Mouse (Mus musculus) spleen, adult 18-20 months (tissue): ENCODE data around the gene Zic1.

ENCODE experiments used
- DNase-seq, 2 experiments: peaks; one replicate each; pipeline ENCODE4 v3.0.0; 2022; ENCODE audit warnings: mixed read lengths in 2 of 2

Gene Zic1

DNA sequence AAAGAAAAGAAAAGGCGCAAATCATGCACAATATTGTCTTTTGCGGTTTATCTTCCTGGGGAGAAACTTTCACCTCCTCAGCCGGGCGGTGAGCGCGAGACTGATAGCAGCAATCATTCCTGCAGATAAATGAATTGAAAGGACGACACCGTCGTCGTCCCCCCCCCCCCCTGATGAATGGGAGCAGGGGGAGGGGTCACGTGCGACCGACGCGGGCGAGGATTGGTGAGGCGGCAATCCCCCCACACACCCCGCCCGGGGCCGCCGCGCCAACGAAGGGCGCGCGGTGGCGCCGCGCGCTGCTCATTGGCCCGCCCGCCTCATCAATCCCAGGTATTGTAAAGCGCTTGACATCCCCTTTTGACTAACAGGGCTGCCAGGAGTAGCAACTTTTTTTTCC is at the start of gene Zic1:
TSS of gene Zic1 (minus strand) at position 147 of the 400 bp plus-strand sequence.
- DNase-seq = no peak

DNA sequence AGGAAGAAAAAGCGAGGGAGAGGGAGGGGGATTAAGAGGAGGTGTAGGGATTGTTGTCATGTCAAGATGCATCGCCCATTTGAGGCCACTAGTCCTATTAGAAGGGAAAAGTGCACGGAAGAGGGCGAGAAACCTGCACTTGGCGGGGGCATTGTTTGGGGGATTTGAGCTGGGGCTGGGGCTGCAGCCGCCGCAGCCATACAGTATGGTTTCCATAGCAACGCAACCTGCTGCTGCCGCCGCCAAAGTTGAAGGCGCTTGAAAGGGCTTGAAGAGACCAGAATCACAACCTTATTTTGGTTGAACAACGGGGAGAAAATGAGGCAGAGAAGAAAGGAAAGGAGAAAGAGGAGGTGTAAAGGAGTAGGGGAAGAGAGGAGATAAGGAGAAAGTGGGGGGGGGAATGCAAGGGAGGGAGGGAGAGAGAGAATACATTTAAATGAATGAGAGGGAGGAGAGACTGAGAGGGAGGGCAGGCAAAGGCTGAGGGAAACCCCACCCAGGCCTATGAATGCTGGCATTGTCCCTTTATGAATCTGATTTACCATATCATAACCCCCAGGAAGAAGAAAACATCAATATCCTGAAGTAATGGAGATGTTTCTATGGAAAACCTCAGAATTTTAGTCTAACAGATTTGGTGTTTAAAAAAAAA is 48.5 kb upstream of the Zic1 start:
- no peak for DNase-seq

DNA sequence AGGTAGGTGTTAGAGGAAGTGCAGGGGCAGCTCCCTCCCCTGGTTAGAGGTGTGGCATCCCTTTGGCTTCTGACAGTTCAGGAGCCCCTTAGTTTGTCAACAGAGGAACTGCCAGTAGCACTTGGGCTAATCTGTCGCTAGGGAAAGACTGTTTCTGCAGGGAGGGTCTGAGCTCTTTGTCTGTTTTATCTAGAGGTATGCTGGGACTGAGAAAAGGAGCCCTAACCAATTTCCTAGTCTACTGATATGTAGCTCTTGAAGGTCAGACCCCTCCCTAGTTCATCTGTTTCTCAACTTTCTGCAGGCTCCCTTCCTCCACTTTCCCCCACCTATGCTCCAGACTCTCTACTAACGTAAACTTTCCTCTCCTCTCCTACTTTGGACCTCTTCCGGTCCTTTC is 44.2 kb upstream of the Zic1 start:
- DNase-seq = no peak

DNA sequence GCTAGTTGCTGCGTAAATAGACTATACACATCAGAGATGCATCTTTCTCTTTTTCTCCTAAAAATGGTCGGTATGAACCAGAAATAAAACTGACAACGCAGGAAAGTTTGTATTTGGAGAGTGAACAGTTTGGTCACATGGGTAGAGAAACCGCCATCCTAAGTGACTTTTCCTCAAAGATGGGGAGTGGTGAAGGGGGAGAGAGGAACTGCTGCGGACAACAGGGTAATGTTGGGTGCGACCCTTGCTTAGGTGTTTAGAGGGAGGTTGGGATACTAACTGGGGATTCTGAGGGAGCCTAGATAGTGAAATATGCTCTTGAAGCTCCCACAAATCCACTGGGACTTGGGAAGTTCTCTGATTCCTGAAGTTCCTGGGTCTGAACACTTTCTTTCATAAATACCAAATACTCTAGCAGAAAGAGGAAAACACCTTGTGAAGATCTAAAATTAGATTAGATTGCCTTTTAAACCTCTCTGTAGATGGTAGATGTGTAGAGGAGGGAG is 40.7 kb upstream of the Zic1 start:
- no peak for DNase-seq

DNA sequence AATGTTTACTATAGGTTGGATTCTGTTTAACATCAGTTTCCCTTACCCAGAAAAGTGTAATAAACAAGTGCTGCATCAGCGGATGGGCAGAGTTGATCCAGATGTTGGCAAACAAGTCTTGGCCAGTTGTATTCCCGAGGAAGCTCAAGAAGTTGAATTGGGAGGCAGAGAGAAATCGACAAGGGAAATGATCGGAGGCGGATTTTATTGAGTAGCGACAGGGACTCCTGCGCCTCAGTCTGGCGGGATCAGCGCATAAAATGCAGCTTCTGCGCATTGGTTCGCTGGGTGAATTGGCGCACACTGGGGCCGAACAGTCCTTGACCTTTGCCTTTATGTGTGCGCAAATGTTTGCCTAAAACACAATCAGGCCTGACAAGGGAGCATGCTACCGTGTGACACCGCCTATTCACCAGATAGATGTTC is 40.2 kb upstream of the Zic1 start:
- DNase-seq = no peak

DNA sequence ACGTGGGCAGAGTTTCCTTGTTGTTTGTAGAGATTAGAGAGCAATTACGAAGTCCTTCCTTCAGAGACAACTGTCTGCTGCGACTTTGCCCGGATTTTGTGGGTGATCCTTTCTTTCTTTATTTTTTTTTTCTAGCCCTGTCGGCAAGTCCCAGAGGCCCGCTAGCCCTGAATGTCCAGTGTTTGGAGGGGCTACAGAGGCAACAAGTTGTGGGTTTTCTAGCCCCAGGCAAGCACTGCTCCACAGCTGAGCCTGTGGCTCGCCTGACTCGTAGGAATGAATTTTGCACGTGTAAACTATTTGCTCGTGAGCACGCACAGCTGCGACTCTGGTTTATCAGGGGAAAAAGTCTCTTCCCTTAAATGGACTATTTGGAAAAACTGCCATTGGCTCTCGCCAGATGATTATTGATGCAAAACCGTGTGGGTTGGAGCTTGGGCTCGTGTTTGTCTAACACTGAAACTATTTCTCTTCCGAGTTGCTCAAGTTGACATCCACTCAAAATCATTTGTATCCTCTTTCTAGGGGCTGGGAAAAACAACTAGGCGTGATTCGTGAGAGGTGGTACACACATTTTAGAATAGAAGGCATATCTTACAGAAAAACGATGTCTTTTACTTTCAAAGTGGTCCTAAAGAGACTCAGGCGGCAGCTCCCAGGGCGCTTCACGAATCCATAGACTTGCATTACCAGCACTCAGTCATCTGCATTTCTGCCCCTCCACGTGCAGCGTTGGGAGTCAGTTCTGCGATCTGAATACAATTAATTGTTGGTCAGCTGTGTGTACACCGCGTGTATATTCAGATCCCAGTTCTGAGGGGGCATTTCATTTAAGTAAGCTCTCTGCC is 39.5 kb upstream of the Zic1 start:
- DNase-seq = no peak

DNA sequence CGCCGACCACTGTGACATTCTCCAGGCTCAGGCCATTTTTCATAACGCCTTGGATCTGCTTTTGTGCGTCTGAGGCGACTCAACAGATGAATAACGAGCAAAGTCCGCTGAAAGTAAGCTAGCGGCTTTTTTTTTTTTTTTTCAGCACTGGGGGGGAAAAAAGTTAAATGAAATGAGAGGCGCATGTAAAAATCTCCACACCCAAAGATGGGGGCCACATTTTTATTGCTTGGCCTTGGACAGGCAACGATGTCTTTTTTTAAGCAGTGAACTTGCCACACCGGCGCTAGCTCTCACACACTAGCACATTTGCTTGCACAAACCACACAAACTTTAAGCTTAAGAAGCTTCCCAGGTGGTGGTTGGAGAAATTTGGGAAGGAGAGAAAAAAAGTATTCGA is 38.6 kb upstream of the Zic1 start:
- no peak for DNase-seq

DNA sequence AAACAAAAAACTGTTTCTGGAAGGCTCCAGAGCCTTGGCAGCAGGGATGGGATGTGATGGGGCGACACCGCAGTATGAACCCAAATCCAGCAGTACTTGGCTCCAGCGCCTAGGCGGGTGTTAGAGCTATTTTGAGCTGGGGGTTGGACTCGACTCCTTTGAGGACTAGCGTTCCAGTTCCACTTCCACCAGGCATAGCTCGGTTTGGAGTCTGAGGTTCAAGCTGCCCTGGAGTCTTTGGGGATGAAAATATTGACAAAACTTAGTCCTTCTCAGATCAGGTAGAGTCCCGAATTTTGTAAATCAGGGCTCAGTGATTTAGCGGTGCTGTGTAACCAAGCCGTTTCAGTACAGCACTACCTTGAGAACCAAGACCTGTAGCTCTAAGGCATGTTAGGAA is 35.9 kb upstream of the Zic1 start:
- no peak for DNase-seq

DNA sequence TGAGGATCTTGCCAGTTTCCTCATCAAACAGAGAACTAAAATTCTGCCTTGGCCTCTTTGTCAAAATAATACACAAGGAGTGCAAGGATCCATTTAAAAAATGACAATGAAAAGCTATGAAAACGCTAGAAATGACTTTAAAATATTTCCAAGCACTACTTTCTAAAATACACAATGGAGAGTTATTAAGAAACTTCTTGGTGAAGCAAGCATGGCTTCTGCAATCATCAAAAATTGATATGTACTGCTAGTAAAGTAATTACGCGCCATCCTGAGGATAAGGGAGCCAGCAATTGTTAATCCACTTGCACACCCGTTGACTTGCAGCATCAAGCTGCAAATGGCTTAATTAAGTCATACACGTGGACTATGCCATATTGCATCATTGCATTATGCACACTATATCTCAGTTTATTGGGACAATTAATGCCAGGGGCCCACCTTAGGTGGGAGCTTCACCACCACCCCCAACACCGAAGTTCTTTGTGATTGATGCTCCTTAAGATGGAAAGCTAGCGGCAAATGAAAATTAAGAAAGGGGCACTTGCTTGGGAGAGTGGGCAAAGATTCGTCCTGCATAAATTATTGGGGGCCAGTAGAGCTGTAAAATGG is 35.0 kb upstream of the Zic1 start:
- DNase-seq = no peak

DNA sequence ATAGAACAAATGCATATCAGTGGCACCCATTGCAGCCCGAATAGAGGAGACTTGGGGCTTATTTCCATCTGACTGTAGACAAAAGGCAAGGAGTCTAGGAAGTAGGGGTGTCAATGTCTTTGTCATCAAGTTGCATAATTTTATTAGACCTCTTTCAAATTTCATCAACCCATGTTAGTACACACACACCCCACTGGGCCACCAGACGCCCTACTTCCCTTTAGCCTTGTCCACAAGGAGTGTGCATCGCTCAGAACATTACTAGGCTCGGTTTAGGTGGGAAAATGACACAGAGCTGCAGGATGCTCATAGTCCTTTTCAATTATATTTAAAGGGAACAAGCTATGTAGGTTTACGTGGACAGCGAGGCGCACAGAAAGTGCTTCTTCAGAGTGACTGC is 34.4 kb upstream of the Zic1 start:
- DNase-seq = no peak

DNA sequence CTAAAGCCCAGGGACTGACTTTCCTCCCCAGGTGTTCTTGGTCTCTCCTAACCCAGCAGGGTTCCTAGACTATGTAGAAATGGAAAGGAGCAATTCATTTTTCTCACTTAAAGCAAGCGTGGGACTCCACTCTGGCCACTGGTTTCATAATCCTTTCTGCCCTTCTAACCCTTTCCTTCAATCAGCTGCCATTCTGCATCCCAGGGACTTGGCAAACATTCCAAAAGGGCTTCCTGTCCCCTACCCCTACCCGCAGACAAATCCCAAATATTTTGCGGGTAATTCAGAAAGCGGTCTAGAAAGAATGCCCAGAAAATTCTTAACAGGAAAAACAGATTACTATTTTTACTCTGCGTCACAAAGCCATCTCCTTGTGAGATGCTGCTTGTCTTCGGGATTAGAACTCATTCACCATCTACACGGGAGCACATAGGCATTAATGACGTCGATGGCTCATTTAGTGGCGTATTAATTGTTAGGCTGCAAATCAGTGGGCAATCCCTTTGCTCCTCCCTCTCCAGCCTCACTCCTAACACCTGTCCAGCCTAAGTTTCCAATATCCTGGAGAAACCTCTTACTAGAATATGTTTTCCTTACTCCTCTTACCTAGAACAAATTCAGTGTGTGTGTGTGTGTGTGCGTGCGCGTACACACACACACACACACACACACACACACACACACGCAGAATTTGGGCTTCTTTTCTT is 29.6 kb upstream of the Zic1 start:
- DNase-seq = no peak

DNA sequence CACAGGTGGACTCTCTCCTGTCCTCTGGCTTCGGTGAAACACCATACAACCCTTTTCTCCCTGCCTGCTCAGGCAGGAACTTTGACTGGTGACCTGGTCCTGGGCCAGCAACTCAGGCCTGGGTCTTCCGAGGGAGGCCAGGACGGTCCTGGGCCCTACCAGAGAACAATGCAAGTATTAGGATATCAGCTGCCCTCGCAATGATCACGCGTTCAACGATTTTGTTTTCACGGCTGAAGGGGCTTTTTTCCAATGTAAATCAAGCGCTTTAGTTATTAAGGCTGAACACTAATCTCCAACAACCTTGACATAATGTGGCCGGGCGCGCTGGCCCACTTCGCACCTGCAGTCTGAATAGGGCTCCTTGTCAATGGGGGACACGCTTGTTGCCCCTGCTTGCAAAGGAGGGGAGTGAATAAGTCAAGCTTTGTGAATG is 28.6 kb upstream of the Zic1 start:
- DNase-seq = no peak

DNA sequence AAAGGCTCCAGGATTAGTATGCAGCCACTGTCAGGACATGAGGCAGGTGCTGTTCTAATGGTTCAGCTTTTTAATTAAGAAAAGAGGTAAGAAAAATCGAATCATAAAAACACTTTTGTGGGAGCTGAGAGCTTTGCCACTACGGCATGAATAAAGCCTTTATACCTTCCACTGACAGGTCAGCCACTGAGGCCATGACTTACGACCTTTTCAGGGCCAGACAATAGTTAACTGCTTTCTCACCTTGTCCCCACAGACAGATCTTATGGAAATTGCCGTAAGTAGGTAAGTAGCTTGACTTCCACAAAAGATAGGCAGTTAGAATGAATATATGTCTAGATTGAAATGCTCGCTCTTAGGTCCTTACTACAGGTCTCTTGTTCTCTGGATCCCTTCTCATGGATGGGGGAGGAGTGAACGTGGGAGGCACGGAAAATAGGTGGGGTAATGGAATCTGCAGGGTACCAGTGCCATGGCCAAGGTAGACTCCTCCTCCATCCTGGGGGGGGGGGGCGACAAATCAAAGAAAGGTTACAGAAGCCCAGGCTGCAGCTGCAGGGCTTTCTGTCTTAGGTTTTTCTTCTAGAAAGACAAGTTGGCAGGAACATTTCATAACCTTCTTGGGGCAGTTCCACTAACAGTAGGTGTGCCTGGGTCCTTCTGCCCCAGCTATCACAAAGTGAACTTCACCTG is 27.9 kb upstream of the Zic1 start:
- DNase-seq = no peak

DNA sequence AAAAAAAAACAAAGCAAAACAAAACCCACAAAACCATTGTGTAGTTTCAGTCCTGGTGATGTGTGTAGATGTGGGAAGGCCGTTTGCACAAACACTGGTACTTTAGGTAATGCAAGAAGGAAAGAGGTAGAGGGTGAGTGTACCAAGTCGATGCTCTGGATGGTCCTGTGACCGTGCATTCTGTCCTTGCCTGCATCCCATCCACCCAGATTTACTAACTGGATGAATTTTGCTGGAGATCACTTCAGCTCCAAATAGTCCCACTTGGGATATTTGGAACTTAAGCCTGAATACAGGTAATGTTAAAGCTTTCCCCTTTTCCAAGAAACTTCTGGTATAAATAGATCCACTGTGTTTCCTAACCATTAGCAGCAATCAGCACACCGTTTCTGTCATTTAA is 22.6 kb upstream of the Zic1 start:
- no peak for DNase-seq

DNA sequence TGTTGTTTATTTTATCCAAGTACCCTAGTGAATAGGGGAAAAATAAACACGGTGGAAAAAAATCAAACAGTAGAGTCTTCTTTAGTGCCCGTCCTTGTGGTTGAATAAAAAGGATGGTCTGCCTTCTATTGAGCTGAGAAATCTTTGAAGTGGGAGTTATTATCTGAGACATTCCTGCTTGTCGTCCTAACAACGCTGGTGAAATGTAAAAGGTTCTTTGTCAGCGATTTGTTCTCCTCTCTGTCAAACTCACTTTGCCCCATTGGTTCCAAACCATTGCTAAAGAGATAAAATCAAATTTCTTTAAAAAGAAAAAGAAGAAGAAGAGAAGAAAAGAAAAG is 22.1 kb upstream of the Zic1 start:
- no peak for DNase-seq

DNA sequence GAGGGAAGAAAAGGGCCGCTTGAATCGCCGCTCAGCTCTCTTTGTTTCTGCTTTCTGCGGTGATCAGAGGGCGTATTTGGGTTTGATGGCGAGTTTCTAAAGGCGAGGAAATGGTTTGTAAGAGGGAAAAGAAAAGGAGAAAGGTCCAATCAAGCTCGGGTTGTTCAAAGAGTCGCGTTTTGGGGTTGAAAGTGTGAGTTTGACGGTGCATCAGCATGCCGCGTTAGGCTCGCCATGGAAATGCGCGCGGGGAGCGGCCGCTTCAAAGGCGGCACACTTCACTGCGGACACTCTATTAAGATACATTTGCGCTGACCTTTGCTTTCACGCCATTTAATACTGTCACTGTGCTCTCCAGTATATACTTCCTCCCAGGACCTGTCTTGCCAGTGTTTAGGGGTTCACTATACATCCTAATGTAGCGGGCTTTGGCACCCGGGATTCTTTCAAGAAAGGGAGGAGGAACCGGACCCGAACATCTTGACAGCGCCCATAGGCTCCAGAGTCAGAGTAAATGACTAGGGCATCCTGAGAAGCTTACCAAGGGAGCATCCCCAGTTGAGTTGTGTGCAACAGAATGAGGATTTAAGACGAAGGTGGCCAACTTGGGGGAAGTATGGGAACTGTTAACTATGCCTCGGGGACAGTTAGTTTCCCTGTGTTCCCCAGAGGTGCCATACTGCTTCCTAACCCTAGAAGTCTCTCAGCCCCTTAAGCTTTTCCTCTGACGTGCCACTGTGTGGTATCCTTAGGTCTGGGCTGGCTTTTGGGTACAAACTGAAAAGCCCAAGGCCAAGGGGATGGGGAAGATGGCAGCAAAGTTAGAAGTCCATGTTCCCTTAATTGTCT is 21.5 kb upstream of the Zic1 start:
- DNase-seq = no peak

DNA sequence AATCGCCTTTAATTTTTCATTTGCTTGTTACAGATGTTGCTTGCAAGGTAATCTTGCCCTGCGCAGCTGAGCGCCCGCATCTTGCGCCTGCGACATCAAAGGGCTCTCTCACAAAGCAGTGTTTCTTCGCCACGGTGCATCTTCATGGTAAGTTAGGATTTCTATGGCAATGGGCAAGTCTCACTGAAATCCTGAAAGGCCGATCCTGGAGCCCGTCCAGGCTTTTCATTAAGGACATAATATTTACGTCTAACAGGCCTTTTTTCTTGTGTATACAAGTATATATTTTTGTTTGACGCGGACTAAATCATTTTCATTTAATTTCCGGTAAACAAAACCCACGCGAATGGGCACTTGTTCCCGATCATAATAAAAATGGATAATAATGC is 20.9 kb upstream of the Zic1 start:
- DNase-seq = no peak

DNA sequence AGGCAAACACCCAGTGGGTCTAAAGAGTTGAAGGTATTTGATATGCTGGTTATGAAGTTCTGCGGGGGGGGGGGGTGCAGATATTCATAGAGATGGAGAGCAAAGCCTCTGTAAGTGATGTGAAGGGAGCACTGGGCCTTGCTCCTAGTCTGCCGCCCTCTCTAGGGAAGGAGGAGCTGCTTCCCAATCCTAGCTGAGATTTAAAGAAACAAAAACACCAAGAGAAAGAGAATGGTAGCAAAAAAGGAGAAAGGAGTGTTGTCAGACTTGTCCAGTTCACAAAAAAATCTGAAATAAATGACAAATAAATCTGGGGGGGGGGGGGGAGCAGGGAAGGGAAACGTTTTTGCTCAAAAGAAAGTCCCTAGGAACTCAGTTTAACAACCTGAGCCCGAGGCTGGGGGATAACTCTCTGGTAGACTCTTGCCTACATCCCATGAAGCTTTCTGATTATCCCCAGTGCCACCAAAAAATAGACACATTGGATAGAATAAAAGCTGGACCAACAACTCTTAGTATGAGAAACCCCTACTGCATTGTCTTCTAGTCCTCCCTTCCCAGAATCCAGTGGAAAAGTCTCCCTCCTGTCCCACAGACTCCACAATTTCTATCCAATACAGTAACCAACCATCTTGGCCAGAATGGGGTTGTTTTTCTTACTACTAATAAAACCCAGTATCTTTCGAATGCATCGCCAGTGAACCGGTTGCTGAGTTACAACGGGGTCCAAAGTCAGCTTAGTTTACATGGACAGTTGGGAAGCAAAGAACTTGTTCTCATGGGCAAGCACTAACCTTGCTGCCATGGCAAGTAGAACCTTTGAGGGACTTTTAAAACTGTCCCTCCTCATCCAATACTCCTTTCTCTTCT is 20.2 kb upstream of the Zic1 start:
- no peak for DNase-seq

DNA sequence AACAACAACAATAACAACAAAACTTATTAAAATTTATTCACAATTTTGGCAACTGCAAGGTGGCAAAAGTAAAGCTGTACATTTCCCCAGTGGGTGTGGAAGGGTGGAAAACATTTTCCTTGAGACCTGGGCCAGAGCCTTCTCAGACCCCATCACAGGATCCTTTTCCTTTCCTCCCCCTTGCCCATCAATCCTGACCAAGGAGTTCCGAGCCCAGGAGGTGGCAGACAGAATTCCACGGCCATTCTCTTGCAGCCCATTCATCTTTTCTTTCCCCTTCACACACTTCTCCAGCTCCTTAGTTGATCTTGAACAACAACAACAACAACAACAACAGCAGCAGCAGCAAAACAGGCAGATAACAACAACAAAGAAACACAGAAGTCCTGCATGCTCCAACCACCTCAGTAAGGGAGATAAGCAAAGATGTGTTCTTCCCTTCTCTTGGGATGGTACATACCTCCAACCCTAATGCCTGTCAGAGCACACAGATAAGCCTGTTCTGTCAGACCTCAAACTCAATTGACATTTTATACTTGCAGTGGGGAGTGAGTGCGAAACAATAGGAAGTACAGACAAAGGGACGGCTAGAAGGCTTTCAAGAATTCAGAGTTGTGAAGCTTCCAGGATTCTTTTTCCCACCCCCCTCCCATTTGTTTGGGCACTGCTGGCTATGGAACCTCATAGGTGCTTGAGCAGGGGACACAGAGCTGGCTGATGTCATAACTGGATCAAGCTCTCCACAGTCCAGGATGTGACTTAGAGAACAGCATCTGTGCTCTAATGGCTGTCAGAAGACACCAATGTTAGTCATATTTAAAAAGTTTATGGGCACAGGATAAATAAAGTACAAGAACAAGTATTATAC is 19.3 kb upstream of the Zic1 start:
- no peak for DNase-seq

DNA sequence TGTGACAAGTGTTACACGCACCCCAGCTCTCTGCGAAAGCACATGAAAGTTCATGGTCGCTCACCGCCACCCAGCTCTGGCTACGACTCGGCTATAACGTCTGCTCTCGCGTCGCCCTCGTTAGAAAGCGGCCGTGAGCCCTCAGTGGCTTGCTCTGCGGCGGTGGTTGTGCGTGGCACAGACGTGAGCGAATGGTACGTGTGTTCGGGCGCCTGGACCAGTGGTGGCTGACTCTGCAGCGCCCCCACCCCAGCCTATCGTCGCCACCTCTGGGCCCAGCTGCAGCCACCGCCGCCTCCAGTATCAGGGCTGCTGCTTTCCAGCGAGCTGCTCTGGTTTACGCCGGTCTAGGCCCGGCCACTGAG is 18.5 kb upstream of the Zic1 start:
- DNase-seq = no peak
